Mouse (Mus musculus): ENCODE data around the gene Bod1. TPM values are rescaled to one million over a fixed set of nuclear protein-coding genes. Genes with fewer than 3 reads are reported as not detected.

Bod1 gene
- polyA plus RNA-seq (2016; fragmentation: Nextera tagmentation; extraction: Ambion mirVana) = 146 and 162 TPM in 2 replicates

DNA sequence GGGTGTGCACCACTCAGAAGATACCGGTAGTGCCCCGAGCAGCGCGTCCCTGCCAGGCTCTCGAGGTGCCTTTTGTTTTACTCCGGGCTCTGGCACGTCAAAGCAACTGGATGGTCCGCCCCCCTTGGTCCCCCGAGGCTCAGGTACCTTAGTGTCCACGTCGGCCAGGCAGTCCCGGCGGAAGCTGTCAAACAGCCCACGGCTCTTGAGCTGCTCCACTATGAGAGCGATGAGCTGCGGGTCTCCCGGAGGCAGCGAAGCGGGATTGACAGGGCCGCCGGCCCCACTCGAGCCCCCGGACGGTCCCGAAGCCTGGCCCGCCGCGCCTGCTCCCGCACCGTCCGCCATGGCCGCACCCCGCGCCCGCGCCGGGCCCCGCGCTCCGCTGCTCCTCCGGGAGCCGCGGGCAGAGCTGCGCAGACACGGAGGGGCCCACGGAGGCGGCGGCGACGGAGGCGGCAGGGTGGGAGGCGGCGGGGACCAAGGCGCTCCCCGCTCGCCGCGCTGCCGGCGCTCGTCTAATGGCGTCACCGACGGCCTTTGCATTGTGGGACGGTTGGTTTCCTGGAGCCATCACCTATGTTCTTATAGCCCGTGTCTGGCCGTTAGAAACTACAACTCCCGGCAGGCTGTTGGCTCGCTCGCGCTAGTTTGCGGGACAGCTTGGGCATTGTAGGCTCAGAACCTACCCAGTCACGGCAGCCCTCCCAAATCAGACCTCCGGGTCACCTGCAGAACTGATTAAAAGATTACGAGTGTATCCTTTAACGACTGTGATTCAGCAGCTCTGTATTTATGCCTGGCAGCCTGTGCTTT lies at the start of gene Bod1:
Gene Bod1, minus strand, starts transcription at position 532 of the 816 bp plus-strand sequence.
- peaks cover 31% of the 10 kb centered on the region for H3K36me3 ChIP-seq
- H3K4me2 ChIP-seq (replicated peaks) = peak within 1 kb of the TSS; percentile 63
- H3K27ac ChIP-seq = peak within 1 kb of the TSS; percentile 60
- H3K27me3 ChIP-seq = no peaks in the 10 kb centered on the region
- peak within 1 kb of the TSS; percentile 94 for H3K4me3 ChIP-seq
- H3K4me1 ChIP-seq = peaks cover 20% of the 10 kb centered on the region
- H3K9ac ChIP-seq = peak within 1 kb of the TSS; percentile 97
- WGBS = under 1% methylated on average over 72 of the region's 76 CpGs
- no peaks in the 10 kb centered on the region for H3K9me3 ChIP-seq (replicated peaks)
- ATAC-seq (ENCODE audit: low FRiP score) = peak; percentile 97

DNA sequence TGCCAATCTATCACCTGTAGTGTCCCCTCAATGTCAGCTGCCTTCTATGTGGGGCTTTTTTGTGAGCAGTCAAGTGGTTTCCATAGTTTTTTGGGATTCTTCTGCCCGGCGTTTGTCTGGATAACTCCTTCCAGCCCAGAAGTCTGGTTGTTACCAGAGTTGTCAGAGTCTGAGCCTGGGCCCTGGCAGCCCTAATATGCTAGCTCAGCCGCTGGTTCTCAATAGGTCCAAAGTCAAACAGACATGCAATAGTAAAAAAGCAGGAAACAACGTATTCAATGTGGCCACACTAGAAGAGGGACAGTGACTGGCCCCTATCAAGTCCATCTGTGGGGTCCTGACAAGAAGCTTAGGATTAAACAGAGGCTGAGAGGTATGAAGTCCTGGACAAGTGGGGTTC lies 47.4 kb upstream of the Bod1 start:
- ATAC-seq (ENCODE audit: low FRiP score) = no peak

DNA sequence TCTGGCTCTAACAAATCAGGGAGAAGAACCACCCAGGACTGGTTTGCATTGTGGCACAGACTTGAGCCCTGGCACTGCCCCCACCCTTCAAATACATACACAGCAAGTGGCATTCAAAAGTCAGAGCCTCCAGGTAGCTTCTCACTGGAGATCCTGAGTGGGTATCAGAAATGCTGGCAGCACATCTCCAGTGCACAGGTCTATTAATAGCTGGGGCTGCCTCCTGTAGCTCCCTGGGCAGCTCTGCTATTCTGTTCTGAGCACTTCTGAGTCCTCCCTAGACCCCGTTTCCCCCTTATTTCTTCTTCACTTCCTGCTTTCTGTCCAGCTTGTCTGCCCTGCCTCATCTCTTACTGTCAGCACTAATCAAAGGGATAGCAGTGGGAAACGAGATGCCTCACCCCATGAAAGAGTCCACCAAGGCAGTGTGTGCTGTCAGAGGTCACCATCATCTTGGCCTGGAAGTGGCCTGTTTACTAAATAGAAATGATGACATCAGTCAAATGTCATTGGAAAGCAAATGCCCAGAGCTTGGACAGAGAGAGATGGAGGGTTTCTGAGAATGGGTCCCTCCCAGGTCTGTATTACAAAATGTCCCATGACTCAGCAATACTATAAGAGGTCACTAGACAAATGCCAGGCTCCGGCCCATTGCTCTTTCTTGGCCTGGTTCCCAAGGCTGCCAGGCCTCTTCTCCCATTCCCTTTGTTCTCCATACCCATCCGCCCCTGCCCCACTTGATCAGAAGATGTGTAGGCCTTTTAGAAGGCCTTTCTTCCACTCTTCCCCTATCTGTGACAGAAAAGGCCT lies 46.4 kb upstream of the Bod1 start:
- 64% methylated on average over 4 of the region's 4 CpGs for WGBS
- Histone ChIP-seq H3K4me2 (replicated peaks) (no peak overlapping the region), H3K4me1 (peaks cover 12% of the 10 kb centered on the region), H3K36me3 (no peaks in the 10 kb centered on the region), H3K27me3 (no peaks in the 10 kb centered on the region), H3K9ac (no peak overlapping the region), H3K4me3 (no peak overlapping the region), H3K27ac (no peak overlapping the region), H3K9me3 (replicated peaks) (no peaks in the 10 kb centered on the region)
- no peak for ATAC-seq (ENCODE audit: low FRiP score)

More for the DNA sequence above, 47.4 kb upstream of the Bod1 start:
- Histone ChIP-seq H3K9ac (no peak overlapping the region), H3K27ac (no peak overlapping the region), H3K4me2 (replicated peaks) (no peak overlapping the region), H3K36me3 (no peaks in the 10 kb centered on the region), H3K9me3 (replicated peaks) (no peaks in the 10 kb centered on the region), H3K4me3 (no peak overlapping the region), H3K27me3 (no peaks in the 10 kb centered on the region), H3K4me1 (peaks cover 2% of the 10 kb centered on the region)
- 93% methylated on average over 4 of the region's 4 CpGs for WGBS

DNA sequence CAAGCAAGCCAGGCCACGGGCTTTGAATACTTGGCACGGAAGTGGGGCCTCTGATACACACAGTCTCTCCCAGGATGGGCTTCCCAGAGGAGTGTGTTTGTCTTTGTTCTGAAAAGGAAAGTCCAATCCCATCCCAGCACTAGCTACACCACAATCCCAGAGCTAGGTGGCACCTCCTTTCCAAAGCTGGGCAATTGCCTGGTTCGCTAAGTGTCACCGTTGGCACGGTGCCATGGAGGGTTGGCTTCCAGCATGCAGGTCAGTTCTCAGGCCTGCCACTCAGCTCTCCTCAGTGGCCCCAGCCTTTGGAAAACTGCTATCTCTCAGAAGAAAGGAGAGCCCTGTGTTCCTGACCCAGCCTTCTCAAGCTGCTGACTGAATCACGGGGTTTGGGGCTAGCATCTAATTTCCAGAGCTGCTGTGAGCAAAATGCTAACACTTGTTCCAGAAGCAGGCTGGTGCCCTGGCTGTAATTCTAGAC lies 42.0 kb upstream of the Bod1 start:
- Histone ChIP-seq H3K36me3 (no peaks in the 10 kb centered on the region), H3K4me1 (peaks cover 16% of the 10 kb centered on the region), H3K4me3 (no peak overlapping the region), H3K27ac (peak overlapping the region; percentile 30; the same call in 1 of the 2 replicates), H3K4me2 (replicated peaks) (no peak overlapping the region), H3K27me3 (no peaks in the 10 kb centered on the region), H3K9ac (no peak overlapping the region; the same call in 1 of the 2 replicates), H3K9me3 (replicated peaks) (no peaks in the 10 kb centered on the region)
- ATAC-seq (ENCODE audit: low FRiP score) = peak; percentile 81
- whole genome bisulfite sequencing = 60% methylated on average over 6 of the region's 6 CpGs

DNA sequence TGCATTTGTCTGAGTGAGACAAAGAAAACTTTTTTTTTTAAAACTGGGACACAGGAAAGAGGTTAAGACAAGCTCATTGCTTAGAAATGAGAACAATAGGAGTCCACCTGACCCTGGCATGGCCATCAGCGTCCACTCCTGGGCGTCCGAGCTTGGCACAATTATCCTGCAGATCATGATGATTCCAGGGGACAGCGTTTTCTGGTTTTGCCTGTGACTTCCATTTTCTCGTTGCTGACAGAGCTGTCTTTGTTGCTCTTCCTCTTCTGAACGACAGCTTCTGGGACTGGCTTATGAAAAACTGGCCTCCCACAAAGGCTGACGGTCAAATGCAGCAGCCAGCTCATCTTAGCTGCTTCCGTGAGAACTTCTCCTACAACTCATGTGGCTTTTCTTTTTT lies 41.4 kb upstream of the Bod1 start:
- peaks cover 16% of the 10 kb centered on the region for H3K4me1 ChIP-seq
- no peaks in the 10 kb centered on the region for H3K36me3 ChIP-seq
- no peak overlapping the region for H3K4me2 ChIP-seq (replicated peaks)
- no peaks in the 10 kb centered on the region; the same call in 1 of the 2 replicates for H3K9me3 ChIP-seq (replicated peaks)
- H3K27ac ChIP-seq = peak overlapping the region; percentile 30; the same call in 1 of the 2 replicates
- no peak overlapping the region for H3K9ac ChIP-seq
- 26% methylated on average over 8 of the region's 8 CpGs for WGBS
- no peak for ATAC-seq (ENCODE audit: low FRiP score)
- H3K27me3 ChIP-seq = no peaks in the 10 kb centered on the region
- no peak overlapping the region for H3K4me3 ChIP-seq

DNA sequence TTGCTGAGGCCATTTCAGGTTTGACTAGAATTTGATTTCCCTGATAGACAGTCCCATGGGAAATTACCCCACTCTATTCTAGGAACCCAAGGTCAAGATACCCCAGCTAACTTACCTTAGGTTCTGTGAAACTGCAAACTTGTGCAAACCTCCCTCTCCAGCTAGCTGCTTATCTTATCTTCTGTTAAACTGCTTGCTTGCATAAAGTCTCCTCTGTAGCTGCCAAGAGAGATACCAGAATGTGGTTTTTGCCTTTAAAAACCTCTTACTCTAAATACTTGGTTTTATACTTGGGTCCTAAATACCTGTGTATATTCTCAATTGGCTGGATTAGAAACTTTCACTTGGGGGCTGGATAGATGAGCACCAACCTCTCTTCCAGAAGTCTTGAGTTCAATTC lies 36.1 kb upstream of the Bod1 start:
- H3K9me3 ChIP-seq (replicated peaks) = peaks cover 3% of the 10 kb centered on the region; the same call in 1 of the 2 replicates
- no peaks in the 10 kb centered on the region for H3K27me3 ChIP-seq
- H3K4me3 ChIP-seq = no peak overlapping the region
- no peak for ATAC-seq (ENCODE audit: low FRiP score)
- no peak overlapping the region for H3K9ac ChIP-seq
- no peak overlapping the region for H3K27ac ChIP-seq
- no peaks in the 10 kb centered on the region for H3K36me3 ChIP-seq
- H3K4me2 ChIP-seq (replicated peaks) = no peak overlapping the region
- H3K4me1 ChIP-seq = peaks cover under 1% of the 10 kb centered on the region; the same call in 1 of the 2 replicates

DNA sequence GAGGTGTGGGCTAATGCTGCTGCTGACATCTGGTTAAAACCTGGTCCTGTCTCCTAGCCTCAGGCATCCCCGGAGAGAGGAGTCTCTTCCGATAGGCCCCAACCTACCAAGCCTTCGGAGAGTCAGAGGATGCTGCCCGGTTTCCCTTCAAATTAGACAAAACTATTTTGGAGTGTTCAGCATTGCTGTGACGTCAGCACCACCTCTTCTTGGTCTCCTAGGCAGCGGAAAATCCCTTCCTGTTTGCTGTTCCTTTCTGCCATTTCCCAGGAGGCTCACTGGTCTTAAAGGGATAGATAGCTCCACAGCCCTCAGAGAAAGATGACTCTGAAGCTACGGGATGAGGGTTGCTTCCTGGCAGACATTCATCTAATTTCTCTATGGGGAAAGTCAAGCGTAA lies 31.5 kb upstream of the Bod1 start:
- Histone ChIP-seq H3K36me3 (no peaks in the 10 kb centered on the region), H3K9ac (no peak overlapping the region), H3K9me3 (replicated peaks) (peaks cover 3% of the 10 kb centered on the region; the same call in 1 of the 2 replicates), H3K27ac (no peak overlapping the region), H3K27me3 (no peaks in the 10 kb centered on the region), H3K4me1 (no peaks in the 10 kb centered on the region), H3K4me3 (no peak overlapping the region), H3K4me2 (replicated peaks) (no peak overlapping the region)
- WGBS = 64% methylated on average over 8 of the region's 8 CpGs
- no peak for ATAC-seq (ENCODE audit: low FRiP score)

DNA sequence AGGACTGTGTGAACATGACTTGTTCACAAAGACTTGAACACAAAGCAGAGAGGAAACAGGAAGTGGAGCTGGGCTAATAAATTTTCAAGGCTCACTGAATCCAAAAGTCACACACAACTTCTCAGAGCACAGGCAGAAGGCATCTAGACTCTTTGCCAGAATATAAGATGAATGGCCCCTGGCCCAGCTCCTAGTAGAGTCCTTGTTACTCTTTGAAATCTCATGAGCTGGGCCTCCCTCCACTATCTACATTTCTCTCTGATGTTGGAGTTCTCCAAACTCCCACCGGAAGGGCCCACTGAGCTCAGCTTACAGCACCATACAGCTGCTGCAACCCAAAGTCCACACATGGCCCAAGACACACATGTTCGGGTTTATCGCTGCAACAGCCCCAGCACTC lies 30.2 kb upstream of the Bod1 start:
- no peaks in the 10 kb centered on the region for H3K27me3 ChIP-seq
- 92% methylated on average over 3 of the region's 3 CpGs for WGBS
- no peaks in the 10 kb centered on the region for H3K9me3 ChIP-seq (replicated peaks)
- H3K27ac ChIP-seq = no peak overlapping the region
- H3K4me3 ChIP-seq = no peak overlapping the region
- H3K9ac ChIP-seq = no peak overlapping the region
- H3K4me2 ChIP-seq (replicated peaks) = no peak overlapping the region
- no peak for ATAC-seq (ENCODE audit: low FRiP score)
- H3K4me1 ChIP-seq = no peaks in the 10 kb centered on the region
- H3K36me3 ChIP-seq = no peaks in the 10 kb centered on the region

DNA sequence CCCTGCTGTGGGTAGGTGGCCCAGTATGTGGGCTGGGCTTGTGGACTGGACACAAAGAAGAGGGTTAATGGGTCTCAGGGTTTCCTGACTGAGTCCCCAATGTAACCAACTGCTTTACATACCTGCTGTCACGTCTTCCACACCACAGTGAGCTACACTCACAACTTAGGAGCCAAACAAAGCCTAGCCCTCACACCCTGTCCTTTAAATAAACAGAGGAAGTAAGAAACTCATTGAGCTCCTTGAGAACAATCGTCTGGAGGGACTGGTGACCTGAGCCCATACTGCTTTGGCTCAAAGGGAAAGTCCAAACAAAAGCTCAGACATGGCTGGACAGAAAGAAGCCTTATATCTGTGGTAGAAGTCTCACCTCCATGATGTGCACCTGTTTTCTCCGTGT lies 27.8 kb upstream of the Bod1 start:
- 58% methylated on average over 3 of the region's 3 CpGs for WGBS
- H3K36me3 ChIP-seq = no peaks in the 10 kb centered on the region

DNA sequence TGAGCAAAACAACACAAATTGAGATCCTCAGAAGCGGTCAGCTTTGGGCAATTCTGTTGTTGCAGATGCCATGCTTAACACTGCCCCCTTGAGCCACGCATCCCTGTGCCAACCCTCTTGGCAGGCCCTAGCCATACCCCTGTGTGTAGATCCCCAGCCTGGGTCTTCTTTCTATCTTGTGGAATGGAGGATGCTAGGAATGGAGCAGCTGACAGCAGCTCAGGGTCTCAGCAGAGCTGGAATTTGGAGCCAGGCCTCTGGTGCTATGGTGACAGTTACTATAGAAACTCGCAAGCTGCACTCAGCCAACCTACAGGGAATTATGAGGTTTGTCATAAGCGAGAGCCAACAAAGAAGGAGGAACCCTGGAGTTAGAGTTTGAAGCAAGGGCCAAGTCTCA lies 23.1 kb upstream of the Bod1 start:
- Histone ChIP-seq H3K4me3 (no peak overlapping the region), H3K36me3 (no peaks in the 10 kb centered on the region), H3K4me2 (replicated peaks) (no peak overlapping the region), H3K9ac (no peak overlapping the region), H3K27ac (peak overlapping the region; percentile 12; the same call in 1 of the 2 replicates), H3K9me3 (replicated peaks) (no peaks in the 10 kb centered on the region), H3K27me3 (no peaks in the 10 kb centered on the region), H3K4me1 (peaks cover 5% of the 10 kb centered on the region; the same call in 1 of the 2 replicates)
- ATAC-seq (ENCODE audit: low FRiP score) = peak; percentile 78
- WGBS = 81% methylated on average over 4 of the region's 4 CpGs

More for the DNA sequence above, 27.8 kb upstream of the Bod1 start:
- Histone ChIP-seq H3K27me3 (no peaks in the 10 kb centered on the region), H3K9me3 (replicated peaks) (no peaks in the 10 kb centered on the region), H3K4me3 (no peak overlapping the region), H3K9ac (no peak overlapping the region), H3K4me2 (replicated peaks) (no peak overlapping the region), H3K4me1 (peaks cover 5% of the 10 kb centered on the region; the same call in 1 of the 2 replicates), H3K27ac (no peak overlapping the region)
- no peak for ATAC-seq (ENCODE audit: low FRiP score)

DNA sequence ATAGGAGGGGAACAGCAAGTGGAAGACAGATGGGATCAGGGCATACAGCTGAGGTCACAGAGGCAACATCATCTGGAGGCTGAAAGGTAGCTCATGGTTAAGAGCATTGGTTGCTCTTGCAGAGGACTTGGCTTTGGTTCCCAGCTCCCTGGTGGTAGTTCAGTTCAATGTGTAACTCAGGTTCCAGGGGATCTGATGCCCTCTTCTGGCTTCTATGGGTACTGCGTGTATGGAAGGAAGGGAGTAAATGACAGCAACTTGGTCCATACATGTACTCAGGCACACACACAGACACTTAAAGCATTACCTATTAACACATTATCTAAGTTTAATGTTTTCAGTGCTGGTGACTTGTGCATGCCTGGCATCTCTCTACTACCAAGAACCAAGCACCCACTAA lies 22.4 kb upstream of the Bod1 start:
- whole genome bisulfite sequencing = 92% methylated on average over 1 of the region's 1 CpGs
- Histone ChIP-seq H3K4me3 (no peak overlapping the region), H3K27ac (no peak overlapping the region), H3K27me3 (no peaks in the 10 kb centered on the region), H3K9me3 (replicated peaks) (no peaks in the 10 kb centered on the region), H3K36me3 (no peaks in the 10 kb centered on the region), H3K9ac (no peak overlapping the region), H3K4me1 (peaks cover 5% of the 10 kb centered on the region; the same call in 1 of the 2 replicates), H3K4me2 (replicated peaks) (no peak overlapping the region)
- no peak for ATAC-seq (ENCODE audit: low FRiP score)

DNA sequence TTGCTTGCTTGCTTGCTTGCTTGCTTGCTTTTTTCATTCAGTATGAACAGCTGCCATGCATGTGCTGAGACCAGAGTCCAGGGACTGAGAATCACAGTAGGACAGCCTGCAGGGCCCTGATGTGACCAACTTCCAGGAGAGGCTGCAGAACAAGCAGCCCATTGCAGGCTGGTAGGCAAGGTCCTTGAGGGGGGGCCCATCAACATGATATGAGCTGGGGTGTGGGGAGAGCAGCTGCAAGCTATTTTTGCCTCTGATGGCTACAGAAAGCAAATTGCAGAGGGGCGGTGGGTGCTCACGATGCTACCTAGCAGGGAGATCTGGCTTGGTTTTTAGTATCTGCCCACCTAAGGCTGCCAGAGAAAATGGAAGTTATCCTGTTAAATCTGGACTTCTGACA lies 21.6 kb upstream of the Bod1 start:
- no peak overlapping the region for H3K4me2 ChIP-seq (replicated peaks)
- H3K27me3 ChIP-seq = no peaks in the 10 kb centered on the region
- no peaks in the 10 kb centered on the region for H3K9me3 ChIP-seq (replicated peaks)
- no peak overlapping the region for H3K4me3 ChIP-seq
- WGBS = 100% methylated on average over 2 of the region's 2 CpGs
- no peak overlapping the region for H3K9ac ChIP-seq
- peaks cover 5% of the 10 kb centered on the region; the same call in 1 of the 2 replicates for H3K4me1 ChIP-seq
- no peak overlapping the region for H3K27ac ChIP-seq
- H3K36me3 ChIP-seq = no peaks in the 10 kb centered on the region
- ATAC-seq (ENCODE audit: low FRiP score) = no peak
